Mouse (Mus musculus) ovary, postnatal 14 days (tissue): ENCODE results near the gene Cux1.

Experiments used
- DNase-seq: peaks from one replicate; pipeline ENCODE4 v3.0.0; 2022; ENCODE audit warnings: low spot score

Gene Cux1

GRCm38 (mm10) chr5:136303409-136303983 lies 263.8 kb downstream of the Cux1 start:
- DNase-seq: no peak

- no peak for DNase-seq
Measured at GRCm38 (mm10) chr5:136300880-136301279, 266.4 kb downstream of the Cux1 start.

GRCm38 (mm10) chr5:136297691-136298090 lies 269.6 kb downstream of the Cux1 start:
- DNase-seq: no peak

- DNase-seq: no peak
Measured at GRCm38 (mm10) chr5:136296911-136297310, 270.4 kb downstream of the Cux1 start.

GRCm38 (mm10) chr5:136292971-136293418 lies 274.3 kb downstream of the Cux1 start:
- DNase-seq: no peak

- no peak for DNase-seq
Measured at GRCm38 (mm10) chr5:136292361-136292760, 274.9 kb downstream of the Cux1 start.

GRCm38 (mm10) chr5:136291562-136291961 lies 275.7 kb downstream of the Cux1 start:
- no peak for DNase-seq

- DNase-seq: no peak
Measured at GRCm38 (mm10) chr5:136289776-136290175, 277.5 kb downstream of the Cux1 start.

GRCm38 (mm10) chr5:136288351-136289081 lies 278.8 kb downstream of the Cux1 start:
- DNase-seq: no peak

- DNase-seq: no peak
Measured at GRCm38 (mm10) chr5:136286566-136286965, 280.7 kb downstream of the Cux1 start.

GRCm38 (mm10) chr5:136285106-136285505 lies 282.2 kb downstream of the Cux1 start:
- no peak for DNase-seq

- peak; percentile 23 for DNase-seq
Measured at GRCm38 (mm10) chr5:136281351-136281750, 285.9 kb downstream of the Cux1 start.

- DNase-seq: no peak
Measured at GRCm38 (mm10) chr5:136274739-136275138, 292.6 kb downstream of the Cux1 start.

GRCm38 (mm10) chr5:136269937-136270336 lies 297.4 kb downstream of the Cux1 start:
- DNase-seq: no peak

- DNase-seq: no peak
Measured at GRCm38 (mm10) chr5:136266077-136266476, 301.2 kb downstream of the Cux1 start.

- DNase-seq: no peak
Measured at GRCm38 (mm10) chr5:136263342-136263741, 303.9 kb downstream of the Cux1 start.

- peak; percentile 67 for DNase-seq
Measured at GRCm38 (mm10) chr5:136258919-136259318, 308.4 kb downstream of the Cux1 start.

- peak; percentile 75 for DNase-seq
Measured at GRCm38 (mm10) chr5:136252899-136253298, 314.4 kb downstream of the Cux1 start.

GRCm38 (mm10) chr5:136251004-136251403 lies 316.3 kb downstream of the Cux1 start:
- DNase-seq: no peak

- DNase-seq: no peak
Measured at GRCm38 (mm10) chr5:136248441-136248840, 318.8 kb downstream of the Cux1 start.

- no peak for DNase-seq
Measured at GRCm38 (mm10) chr5:136246452-136246838, 320.8 kb downstream of the Cux1 start, which contains the start of gene Sh2b2. Sh2b2 (minus strand) TSS chr5:136246556.

- DNase-seq: no peak
Measured at GRCm38 (mm10) chr5:136245541-136246451, 321.5 kb downstream of the Cux1 start.
